Mouse (Mus musculus): ENCODE results near the gene Ppp1r2.

DNA sequence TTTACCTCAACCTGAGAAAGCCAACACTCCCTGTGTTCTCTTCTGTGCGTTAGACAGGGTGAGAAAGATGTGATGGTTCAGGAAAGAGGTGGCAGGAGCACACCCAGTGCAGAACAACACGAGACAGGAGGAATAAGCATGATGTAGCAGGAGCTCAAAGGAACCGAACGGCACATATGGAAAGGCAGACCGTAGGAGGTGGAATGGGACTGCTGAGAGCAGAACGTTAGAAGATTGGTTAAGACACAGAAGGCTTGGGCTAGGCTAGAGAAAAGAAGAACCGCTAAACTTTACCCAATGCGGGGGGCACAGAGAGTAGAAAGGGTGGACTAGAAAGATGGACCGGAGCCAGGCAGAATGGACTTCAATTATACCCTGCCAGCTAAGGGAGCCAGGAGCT lies 33.6 kb downstream of the Ppp1r2 start:
- TF ChIP-seq CTCF (IDR thresholded peaks at IDR 0.05; ENCODE audit: low read depth, low read length) (no peak), POLR2A (IDR thresholded peaks at IDR 0.05; ENCODE audit: extremely low read depth, insufficient read depth, low read length) (no peak)
